In genomic region chr14:79549343-79549742, GRCm38 (mm10) we compare ENCODE assay signal across 9 mouse cellular contexts. TPM values are rescaled to one million over a fixed set of nuclear protein-coding genes. Genes with fewer than 3 reads are reported as not detected.
A peak's percentile ranks its signal among the peaks of the same experiment; 100 is the strongest.
DNase-seq lines count a peak whose midpoint lies in the region; ATAC-seq and TF ChIP-seq lines count a peak whose summit lies in the region.
"Had no signal": no experiment of that assay in that cellular context is flagged by ENCODE, and none has a peak within 500 bp of the region (broad histone marks: within the 10 kb centered on the region; RNA-seq: fewer than 3 reads in every experiment).

No protein-coding gene starts in this region.

- no peak overlapping the region for H3K9ac ChIP-seq in limb, embryonic 14.5 days (ENCODE audit: low read depth, low read length, severe bottlenecking)
- no peak overlapping the region for H3K9ac ChIP-seq in embryonic facial prominence, embryonic 14.5 days (ENCODE audit: low read depth, low read length)
- H3K9ac ChIP-seq in forebrain, embryonic 11.5 days (ENCODE audit: low read length), result no peak overlapping the region
- H3K9ac ChIP-seq: limb, embryonic 12.5 days had no signal

- H3K36me3 ChIP-seq in limb, embryonic 14.5 days (ENCODE audit: control insufficient read depth, insufficient read depth, low read length), result no peaks in the 10 kb centered on the region
- H3K36me3 ChIP-seq in limb, embryonic 10.5 days, result no peaks in the 10 kb centered on the region
- H3K36me3 ChIP-seq in embryonic facial prominence, embryonic 14.5 days (ENCODE audit: control insufficient read depth, insufficient read depth, low read length), result no peaks in the 10 kb centered on the region
- no peaks in the 10 kb centered on the region for H3K36me3 ChIP-seq in forebrain, embryonic 11.5 days (ENCODE audit: control insufficient read depth, insufficient read depth, low read length)
- H3K36me3 ChIP-seq: limb, embryonic 12.5 days had no signal

- no peaks in the 10 kb centered on the region for H3K4me1 ChIP-seq in limb, embryonic 14.5 days (ENCODE audit: control insufficient read depth, insufficient read depth, low read length)
- no peaks in the 10 kb centered on the region for H3K4me1 ChIP-seq in limb, embryonic 10.5 days
- no peaks in the 10 kb centered on the region for H3K4me1 ChIP-seq in embryonic facial prominence, embryonic 14.5 days (ENCODE audit: control insufficient read depth, insufficient read depth, low read length)
- no peaks in the 10 kb centered on the region for H3K4me1 ChIP-seq in forebrain, embryonic 11.5 days (replicated peaks; ENCODE audit: control insufficient read depth, insufficient read depth, low read length)
- H3K4me1 ChIP-seq: limb, embryonic 12.5 days had no signal

- WGBS in limb, embryonic 14.5 days, result 58% methylated on average over 7 of the region's 7 CpGs
- WGBS in limb, embryonic 10.5 days, result 84% methylated on average over 7 of the region's 7 CpGs
- WGBS in embryonic facial prominence, embryonic 14.5 days, result 59% methylated on average over 7 of the region's 7 CpGs
- 84% methylated on average over 7 of the region's 7 CpGs for WGBS in forebrain, embryonic 11.5 days

- no peak overlapping the region for H3K4me2 ChIP-seq in limb, embryonic 14.5 days (replicated peaks; ENCODE audit: low read depth, low read length, severe bottlenecking)
- H3K4me2 ChIP-seq in embryonic facial prominence, embryonic 14.5 days (ENCODE audit: low read depth, low read length), result no peak overlapping the region
- no peak overlapping the region for H3K4me2 ChIP-seq in forebrain, embryonic 11.5 days (ENCODE audit: low read depth, low read length, severe bottlenecking)
- H3K4me2 ChIP-seq: limb, embryonic 12.5 days had no signal

- no peaks in the 10 kb centered on the region for H3K27me3 ChIP-seq in limb, embryonic 14.5 days (ENCODE audit: control insufficient read depth, insufficient read depth, low read length)
- H3K27me3 ChIP-seq in limb, embryonic 10.5 days (ENCODE audit: low read depth, poor library complexity, severe bottlenecking), result no peaks in the 10 kb centered on the region
- no peaks in the 10 kb centered on the region for H3K27me3 ChIP-seq in embryonic facial prominence, embryonic 14.5 days (replicated peaks; ENCODE audit: control insufficient read depth, insufficient read depth, low read length)
- no peaks in the 10 kb centered on the region for H3K27me3 ChIP-seq in forebrain, embryonic 11.5 days (ENCODE audit: control insufficient read depth, insufficient read depth, low read length)
- H3K27me3 ChIP-seq: limb, embryonic 12.5 days had no signal

- no peak overlapping the region for H3K27ac ChIP-seq in limb, embryonic 14.5 days (replicated peaks; ENCODE audit: low read depth, low read length)
- no peak overlapping the region for H3K27ac ChIP-seq in limb, embryonic 10.5 days
- no peak overlapping the region for H3K27ac ChIP-seq in embryonic facial prominence, embryonic 14.5 days (replicated peaks; ENCODE audit: low read depth, low read length)
- H3K27ac ChIP-seq in forebrain, embryonic 11.5 days (ENCODE audit: low read depth, low read length), result no peak overlapping the region
- H3K27ac ChIP-seq: limb, embryonic 12.5 days had no signal

- TF ChIP-seq POLR2A in limb, embryonic 14.5 days (IDR thresholded peaks at IDR 0.05; ENCODE audit: borderline replicate concordance, extremely low read depth, insufficient read depth, insufficient read length), result no peak

- no peaks in the 10 kb centered on the region for H3K9me3 ChIP-seq in limb, embryonic 14.5 days (ENCODE audit: control insufficient read depth, low read length)
- no peaks in the 10 kb centered on the region for H3K9me3 ChIP-seq in limb, embryonic 10.5 days (replicated peaks)
- H3K9me3 ChIP-seq in embryonic facial prominence, embryonic 14.5 days (ENCODE audit: control insufficient read depth, low read length), result peaks cover 9% of the 10 kb centered on the region; the same call in 1 of the 2 replicates
- H3K9me3 ChIP-seq in forebrain, embryonic 11.5 days (ENCODE audit: control insufficient read depth, low read length), result no peaks in the 10 kb centered on the region

- no peak overlapping the region for H3K4me3 ChIP-seq in limb, embryonic 14.5 days (replicated peaks; ENCODE audit: low read length)
- H3K4me3 ChIP-seq in limb, embryonic 10.5 days, result no peak overlapping the region
- no peak overlapping the region for H3K4me3 ChIP-seq in embryonic facial prominence, embryonic 14.5 days (ENCODE audit: low read depth, low read length)
- H3K4me3 ChIP-seq in forebrain, embryonic 11.5 days (ENCODE audit: low read depth, low read length), result no peak overlapping the region
- H3K4me3 ChIP-seq: limb, embryonic 12.5 days had no signal

- peak; percentile 72 for DNase-seq in limb, embryonic 14.5 days (ENCODE audit: low spot score)
- DNase-seq in limb, embryonic 10.5 days (ENCODE audit: low spot score), result no peak
- peak; percentile 88 for DNase-seq in embryonic facial prominence, embryonic 14.5 days (ENCODE audit: low spot score)
- DNase-seq in layer of hippocampus, adult 18-20 months (ENCODE audit: low spot score in 2 of 2), result peak; percentile 40 to 81
- DNase-seq in skeletal muscle tissue, adult 2 months (ENCODE audit: low read depth, low spot score), result peak; percentile 65
- no peak for DNase-seq in forebrain, embryonic 11.5 days (ENCODE audit: low spot score)
- DNase-seq in yolk sac, embryonic 10.5 days (ENCODE audit: low spot score), result no peak
- DNase-seq in spleen, postnatal 14 days (ENCODE audit: low spot score in 2 of 2), result no peak

- ATAC-seq in limb, embryonic 14.5 days (ENCODE audit: low FRiP score, low read depth), result no peak
- peak; percentile 63; the same call in 1 of the 2 replicates for ATAC-seq in embryonic facial prominence, embryonic 14.5 days (ENCODE audit: low read depth)
- ATAC-seq in forebrain, embryonic 11.5 days (replicated peaks; ENCODE audit: low FRiP score), result no peak

RNA-seq across cellular contexts. Expression of gene Sugt1, which starts 38.1 kb away (rescaled TPM):
- polyA plus RNA-seq in limb, embryonic 14.5 days (2012; rRNA removed), result 32.0 and 55.4 TPM in 2 replicates
- polyA plus RNA-seq in limb, embryonic 14.5 days (2014; fragmentation: Nextera tagmentation; extraction: Ambion mirVana), result 122 and 129 TPM in 2 replicates
- 147 and 148 TPM in 2 replicates for polyA plus RNA-seq in limb, embryonic 10.5 days (2016; fragmentation: Nextera tagmentation; extraction: Ambion mirVana)
- 124 and 130 TPM in 2 replicates for polyA plus RNA-seq in embryonic facial prominence, embryonic 14.5 days (2014; fragmentation: Nextera tagmentation; extraction: Ambion mirVana)
- 10 to 100 TPM; 89.7 to 93.8 TPM for total RNA-seq in layer of hippocampus, adult 18-20 months (2021)
- 149 and 150 TPM in 2 replicates for polyA plus RNA-seq in forebrain, embryonic 11.5 days (2014; fragmentation: Nextera tagmentation; extraction: Ambion mirVana)

Comparison
In these comparisons a context has a peak if more than half of its experiments do, and no peak if none do; other contexts are left out.
1. DNase-seq: peak in limb, embryonic 14.5 days (single experiment), embryonic facial prominence, embryonic 14.5 days (single experiment), layer of hippocampus, adult 18-20 months (2 of 2) and skeletal muscle tissue, adult 2 months (single experiment); none in limb, embryonic 10.5 days (single experiment), forebrain, embryonic 11.5 days (single experiment), yolk sac, embryonic 10.5 days (single experiment) and spleen, postnatal 14 days (0 of 2).